Mouse (Mus musculus): Measurements from ENCODE around the gene Cdhr3.

DNA sequence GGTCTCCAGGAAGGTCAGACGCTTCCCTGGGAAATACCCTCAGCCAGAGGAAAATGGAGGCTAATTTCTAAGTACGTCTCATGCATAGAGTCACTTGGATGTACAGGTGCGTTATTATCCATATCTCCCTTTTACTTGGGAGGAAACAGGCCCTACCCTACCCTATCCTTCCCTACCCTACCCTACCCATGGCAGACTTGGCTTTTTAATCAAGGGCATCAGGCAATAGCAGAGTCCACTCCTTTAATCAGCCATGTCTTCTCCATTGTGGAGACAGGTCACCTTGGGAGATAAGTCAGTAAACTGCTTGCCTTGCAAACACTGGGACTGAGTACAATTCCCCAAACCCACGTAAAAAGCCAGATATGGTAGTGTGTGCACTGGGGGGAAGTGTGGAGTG is 70.9 kb downstream of the Cdhr3 start:
- TF ChIP-seq GATA1 (IDR thresholded peaks at IDR 0.05; ENCODE audit: borderline replicate concordance, low read length) (no peak), FLI1 (IDR thresholded peaks at IDR 0.05; ENCODE audit: low read length) (no peak)

All from megakaryocyte, embryonic 14.5 days (primary cell).